Mouse (Mus musculus) adrenal gland, adult 2 months (tissue): ENCODE data around the gene Olfr118. TPM values are rescaled to one million over a fixed set of nuclear protein-coding genes. Genes with fewer than 3 reads are reported as not detected.
"Not testable (repeated sequence)": the region's sequence is repeated elsewhere in the genome, so short reads cannot be mapped to it uniquely, and the experiment has no call there.

Experiments
- DNase-seq: peaks from one replicate; pipeline ENCODE4 v3.0.0; 2021
- long read RNA-seq: library from polyadenylated mRNA; stranded (forward); transcript quantifications from one replicate; pipeline ENCODE4 v2.0.0, GENCODE M21; 2021
- polyA plus RNA-seq: library from polyadenylated mRNA; depleted of rRNA; stranded (reverse); fragments of >200 nt; gene quantifications from 2 replicates; pipeline ENCODE4 v1.2.3, GENCODE M21; 2012; rRNA removed
- total RNA-seq, 2 experiments: library from RNA; stranded (reverse); gene quantifications; 2 replicates each; pipeline ENCODE4 v1.2.3; 2021

The Olfr118 gene
- total RNA-seq = not detected
- polyA plus RNA-seq = not detected in 2 replicates
- long read RNA-seq = 0 reads

- no peak for DNase-seq
Observed at GRCm38 (mm10) chr17:37666688-37667087, at the start of gene Olfr118. Gene Olfr118 (plus strand): TSS chr17:37666988.

GRCm38 (mm10) chr17:37627009-37627408, 39.8 kb upstream of the Olfr118 start, which contains the start of the genes Olfr115 and Olfr116:
Gene Olfr115 (minus strand): TSS chr17:37627109.
Gene Olfr116 (minus strand): TSS chr17:37627199.
- DNase-seq = no peak

GRCm38 (mm10) chr17:37663682-37664081, 3.1 kb upstream of the Olfr118 start, which contains the start of gene Olfr117:
Gene Olfr117 (minus strand): TSS chr17:37663782.
- DNase-seq = no peak

- DNase-seq = not testable (repeated sequence)
Observed at GRCm38 (mm10) chr17:37696264-37696663, 29.5 kb downstream of the Olfr118 start, which contains the start of gene Olfr119. Gene Olfr119 (plus strand): TSS chr17:37696564.

GRCm38 (mm10) chr17:37721508-37721907, 54.7 kb downstream of the Olfr118 start, which contains the start of gene Olfr120:
Gene Olfr120 (plus strand): TSS chr17:37721808.
- DNase-seq = no peak

Other genes with a start within 250 kb of the Olfr118 start
- not detected for gene Olfr108, start 221.5 kb upstream of the Olfr118 start, total RNA-seq
- gene Olfr108, start 221.5 kb upstream of the Olfr118 start, polyA plus RNA-seq = not detected in 2 replicates
- not detected for gene Olfr109, start 208.1 kb upstream of the Olfr118 start, total RNA-seq
- not detected in 2 replicates for gene Olfr109, start 208.1 kb upstream of the Olfr118 start, polyA plus RNA-seq
- 1 to 10 TPM in 1 of 2 experiments, under 1 TPM in 1; 0.43 to 1.7 TPM for gene H2-M2, start 183.4 kb upstream of the Olfr118 start, total RNA-seq
- gene H2-M2, start 183.4 kb upstream of the Olfr118 start, polyA plus RNA-seq = 0.62 and 0.90 TPM in 2 replicates
- gene Olfr110, start 174.5 kb upstream of the Olfr118 start, total RNA-seq = not detected
- gene Olfr110, start 174.5 kb upstream of the Olfr118 start, polyA plus RNA-seq = 0.09 and 0.11 TPM in 2 replicates
- gene Olfr111, start 159.0 kb upstream of the Olfr118 start, total RNA-seq = under 1 TPM; 0.14 to 0.17 TPM
- gene Olfr111, start 159.0 kb upstream of the Olfr118 start, polyA plus RNA-seq = 0.09 and 0.73 TPM in 2 replicates
- not detected for gene Olfr112, start 97.5 kb upstream of the Olfr118 start, total RNA-seq
- gene Olfr112, start 97.5 kb upstream of the Olfr118 start, polyA plus RNA-seq = not detected in 2 replicates
- gene Olfr113, start 89.3 kb upstream of the Olfr118 start, total RNA-seq = not detected
- gene Olfr113, start 89.3 kb upstream of the Olfr118 start, polyA plus RNA-seq = not detected in 2 replicates
- not detected for gene Olfr114, start 74.2 kb upstream of the Olfr118 start, total RNA-seq
- not detected in 2 replicates for gene Olfr114, start 74.2 kb upstream of the Olfr118 start, polyA plus RNA-seq
- not detected for gene Olfr115, start 39.9 kb upstream of the Olfr118 start, total RNA-seq
- gene Olfr115, start 39.9 kb upstream of the Olfr118 start, polyA plus RNA-seq = not detected in 2 replicates
- gene Olfr116, start 39.8 kb upstream of the Olfr118 start, total RNA-seq = not detected
- not detected in 2 replicates for gene Olfr116, start 39.8 kb upstream of the Olfr118 start, polyA plus RNA-seq
- gene Olfr117, start 3.2 kb upstream of the Olfr118 start, total RNA-seq = not detected
- gene Olfr117, start 3.2 kb upstream of the Olfr118 start, polyA plus RNA-seq = not detected in 2 replicates
- not detected for gene Olfr119, start 29.6 kb downstream of the Olfr118 start, total RNA-seq
- gene Olfr119, start 29.6 kb downstream of the Olfr118 start, polyA plus RNA-seq = not detected in 2 replicates
- gene Olfr120, start 54.8 kb downstream of the Olfr118 start, total RNA-seq = not detected
- gene Olfr120, start 54.8 kb downstream of the Olfr118 start, polyA plus RNA-seq = not detected in 2 replicates
- not detected for gene Olfr121, start 81.9 kb downstream of the Olfr118 start, total RNA-seq
- not detected in 2 replicates for gene Olfr121, start 81.9 kb downstream of the Olfr118 start, polyA plus RNA-seq
- gene Olfr122, start 101.6 kb downstream of the Olfr118 start, total RNA-seq = not detected
- gene Olfr122, start 101.6 kb downstream of the Olfr118 start, polyA plus RNA-seq = not detected in 2 replicates
- gene Olfr123, start 126.5 kb downstream of the Olfr118 start, total RNA-seq = not detected
- gene Olfr123, start 126.5 kb downstream of the Olfr118 start, polyA plus RNA-seq = not detected in 2 replicates
- not detected for gene Olfr124, start 132.9 kb downstream of the Olfr118 start, total RNA-seq
- gene Olfr124, start 132.9 kb downstream of the Olfr118 start, polyA plus RNA-seq = not detected in 2 replicates
- not detected for gene Olfr125, start 166.0 kb downstream of the Olfr118 start, total RNA-seq
- gene Olfr125, start 166.0 kb downstream of the Olfr118 start, polyA plus RNA-seq = not detected in 2 replicates
- not detected for gene Olfr126, start 180.5 kb downstream of the Olfr118 start, total RNA-seq
- gene Olfr126, start 180.5 kb downstream of the Olfr118 start, polyA plus RNA-seq = not detected in 2 replicates
- gene Olfr127, start 233.4 kb downstream of the Olfr118 start, total RNA-seq = not detected
- gene Olfr127, start 233.4 kb downstream of the Olfr118 start, polyA plus RNA-seq = not detected in 2 replicates